Mouse (Mus musculus) midbrain, embryonic 14.5 days (tissue): ENCODE results near the gene Adgre5. TPM values are rescaled to one million over a fixed set of nuclear protein-coding genes. Genes with fewer than 3 reads are reported as not detected.

Experiments
- ATAC-seq: fragments of 200-750 bp; cut with Nextera tagmentation; 2 replicates; pipeline ENCODE4 v1.8.0; 2017; ENCODE audit warnings: moderate number of reproducible peaks, moderate library complexity; ENCODE audit not compliant: low FRiP score, low TSS enrichment
- DNase-seq: peaks from one replicate; pipeline ENCODE4 v3.0.0-alpha.2; 2015
- H3K27ac ChIP-seq: fragments of 300-500 bp; sonication (generic); replicated peaks from 2 replicates; pipeline ENCODE4 v1.5.1; 2014; ENCODE audit warnings: mild to moderate bottlenecking, low read depth, low read length, moderate library complexity
- H3K27me3 ChIP-seq: fragments of 300-500 bp; sonication (generic); 2 replicates; pipeline ENCODE4 v1.6.1; 2014; ENCODE audit warnings: low read length, control low read depth, mixed read lengths; ENCODE audit not compliant: control insufficient read depth, insufficient read depth
- H3K36me3 ChIP-seq: fragments of 300-500 bp; sonication (generic); 2 replicates; pipeline ENCODE4 v1.6.1; 2014; ENCODE audit warnings: low read length, control low read depth; ENCODE audit not compliant: control insufficient read depth, insufficient read depth
- H3K4me1 ChIP-seq: fragments of 300-500 bp; sonication (generic); 2 replicates; pipeline ENCODE4 v1.6.1; 2014; ENCODE audit warnings: mild to moderate bottlenecking, antibody characterized with exemption, low read length, control low read depth; ENCODE audit not compliant: control insufficient read depth, insufficient read depth
- H3K4me2 ChIP-seq: fragments of 300-500 bp; sonication (generic); 2 replicates; pipeline ENCODE4 v1.6.1; 2014; ENCODE audit warnings: mild to moderate bottlenecking, low read length, moderate library complexity
- H3K4me3 ChIP-seq: fragments of 300-500 bp; sonication (generic); replicated peaks from 2 replicates; pipeline ENCODE4 v1.5.1; 2014; ENCODE audit warnings: low read depth, low read length
- H3K9ac ChIP-seq: fragments of 300-500 bp; sonication (generic); replicated peaks from 2 replicates; pipeline ENCODE4 v1.6.1; 2014; ENCODE audit warnings: mild to moderate bottlenecking, low read length, moderate library complexity
- H3K9me3 ChIP-seq: fragments of 300-500 bp; sonication (generic); 2 replicates; pipeline ENCODE4 v1.6.1; 2016; ENCODE audit warnings: low read length, control low read depth, mixed read lengths; ENCODE audit not compliant: control insufficient read depth
- WGBS: fragments of 180-500 bp; shearing (Covaris S2); extraction: QIAGEN DNeasy Blood & Tissue Kit; methylation state at CpG from one replicate; pipeline ENCODE4 v1.1.7; 2014; 5-methylcytosine and 5-hydroxymethylcytosine counted together
- polyA plus RNA-seq: library from polyadenylated mRNA; unstranded; fragments of >200 nt; fragmentation: Nextera tagmentation; extraction: Ambion mirVana; gene quantifications from 2 replicates; pipeline ENCODE4 v1.2.1, GENCODE M21; 2014

Gene Adgre5
- polyA plus RNA-seq, 1 experiment from 2014 or later: 12.3 TPM

GRCm38 (mm10) chr8:83736681-83737080, 4.4 kb downstream of the Adgre5 start:
- Histone ChIP-seq H3K27me3 (peaks cover 19% of the 10 kb centered on the region), H3K36me3 (no peaks in the 10 kb centered on the region), H3K4me2 (no peak overlapping the region), H3K9me3 (no peaks in the 10 kb centered on the region), H3K4me3 (no peak overlapping the region), H3K4me1 (0 out of 2 replicates have a peak, but pooled peaks cover 11% of the 10 kb centered on the region), H3K27ac (no peak overlapping the region), H3K9ac (no peak overlapping the region)
- no peak for DNase-seq
- no peak for ATAC-seq
- 96% methylated on average over 4 of the region's 4 CpGs for WGBS

GRCm38 (mm10) chr8:83732919-83733318, 8.2 kb downstream of the Adgre5 start:
- no peak overlapping the region for H3K4me3 ChIP-seq
- whole genome bisulfite sequencing: 90% methylated on average over 6 of the region's 6 CpGs
- H3K36me3 ChIP-seq: no peaks in the 10 kb centered on the region
- no peaks in the 10 kb centered on the region for H3K9me3 ChIP-seq
- no peak for ATAC-seq
- no peaks in the 10 kb centered on the region for H3K27me3 ChIP-seq
- no peak overlapping the region for H3K9ac ChIP-seq
- 0 out of 2 replicates have a peak, but pooled peaks cover 3% of the 10 kb centered on the region for H3K4me1 ChIP-seq
- no peak for DNase-seq
- no peak overlapping the region for H3K27ac ChIP-seq
- H3K4me2 ChIP-seq: no peak overlapping the region

GRCm38 (mm10) chr8:83731906-83732305, 9.2 kb downstream of the Adgre5 start:
- Histone ChIP-seq H3K36me3 (no peaks in the 10 kb centered on the region), H3K27me3 (no peaks in the 10 kb centered on the region), H3K4me1 (0 out of 2 replicates have a peak, but pooled peaks cover 3% of the 10 kb centered on the region), H3K9ac (no peak overlapping the region), H3K9me3 (no peaks in the 10 kb centered on the region), H3K27ac (no peak overlapping the region), H3K4me2 (no peak overlapping the region), H3K4me3 (no peak overlapping the region)
- DNase-seq (no peak), ATAC-seq (no peak)
- 60% methylated on average over 5 of the region's 5 CpGs for WGBS

DNA sequence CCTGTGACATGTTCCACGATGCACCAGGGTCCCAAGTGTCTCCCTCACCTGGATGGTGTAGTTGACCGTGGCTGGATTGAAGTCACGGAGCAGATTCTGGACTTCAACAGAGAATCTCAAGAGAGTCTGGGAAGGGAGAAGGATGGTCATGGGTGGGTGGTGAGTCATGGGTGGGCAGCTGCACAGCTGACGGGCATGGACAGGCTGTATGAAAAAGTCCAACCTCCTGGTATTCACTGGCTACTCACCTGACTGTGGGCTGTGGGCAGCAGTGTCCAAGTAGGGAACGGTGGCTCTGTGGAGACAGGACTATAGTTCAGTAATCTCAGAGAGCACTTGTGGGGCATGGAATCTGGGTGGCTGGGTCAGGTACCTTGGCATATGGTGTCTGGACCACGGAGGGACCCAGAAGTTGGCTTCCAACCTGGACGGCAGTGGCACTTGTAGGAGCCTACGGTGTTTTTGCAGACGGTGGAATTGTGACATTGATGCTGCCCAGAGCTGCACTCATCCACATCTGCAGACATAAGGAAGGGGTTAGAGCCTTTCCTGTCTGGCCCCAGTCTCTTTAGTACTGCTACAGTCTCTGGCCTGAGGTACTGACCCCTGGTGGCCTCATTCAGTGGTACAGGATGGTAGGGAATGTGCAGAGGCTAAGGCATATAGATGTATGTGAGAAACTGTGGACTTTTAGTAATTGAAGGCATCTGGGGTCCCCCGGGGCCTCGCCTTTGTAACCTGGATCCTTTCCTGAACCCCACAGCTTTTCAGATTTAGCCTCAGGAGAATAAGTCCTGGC, 11.9 kb downstream of the Adgre5 start:
- Histone ChIP-seq H3K9ac (no peak overlapping the region), H3K4me3 (no peak overlapping the region), H3K36me3 (peaks cover 18% of the 10 kb centered on the region), H3K4me1 (0 out of 2 replicates have a peak, but pooled peaks cover 3% of the 10 kb centered on the region), H3K9me3 (no peaks in the 10 kb centered on the region), H3K27ac (no peak overlapping the region), H3K4me2 (no peak overlapping the region), H3K27me3 (no peaks in the 10 kb centered on the region)
- ATAC-seq (no peak), DNase-seq (no peak)
- 86% methylated on average over 11 of the region's 11 CpGs for WGBS

DNA sequence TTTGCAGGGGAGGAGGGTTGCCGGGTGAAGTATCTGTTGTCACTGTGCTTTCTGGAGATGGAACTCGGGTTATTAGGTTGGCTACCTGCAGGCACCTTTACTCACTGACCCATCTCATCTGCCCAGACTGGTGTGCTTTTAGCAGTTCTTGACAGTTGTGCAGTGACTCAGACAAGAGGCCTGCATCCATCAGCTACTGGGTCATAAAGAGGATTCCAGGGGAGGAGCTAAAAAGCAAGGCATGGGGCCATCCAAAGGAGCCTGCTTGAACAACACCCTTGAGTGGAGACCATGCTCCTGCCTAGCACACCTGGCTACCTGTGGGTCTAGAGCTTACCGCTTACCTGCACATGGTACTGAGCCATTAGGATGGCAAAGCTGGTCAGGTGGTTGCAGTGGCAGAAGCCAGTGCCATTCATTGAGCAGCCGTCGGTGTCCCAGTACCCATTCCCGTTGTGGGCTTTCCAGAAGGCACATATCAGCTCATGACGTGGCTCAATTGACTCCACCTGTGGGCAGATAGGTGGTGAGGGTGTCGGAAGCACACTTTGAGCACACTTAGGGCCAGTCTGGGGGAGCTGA, 15.5 kb downstream of the Adgre5 start:
- ATAC-seq (no peak), DNase-seq (no peak)
- no peak overlapping the region for H3K4me3 ChIP-seq
- no peaks in the 10 kb centered on the region for H3K9me3 ChIP-seq
- no peaks in the 10 kb centered on the region for H3K4me1 ChIP-seq
- no peaks in the 10 kb centered on the region for H3K27me3 ChIP-seq
- 94% methylated on average over 8 of the region's 8 CpGs for WGBS
- H3K4me2 ChIP-seq: no peak overlapping the region
- H3K27ac ChIP-seq: no peak overlapping the region
- H3K36me3 ChIP-seq: peaks cover 54% of the 10 kb centered on the region
- no peak overlapping the region for H3K9ac ChIP-seq

DNA sequence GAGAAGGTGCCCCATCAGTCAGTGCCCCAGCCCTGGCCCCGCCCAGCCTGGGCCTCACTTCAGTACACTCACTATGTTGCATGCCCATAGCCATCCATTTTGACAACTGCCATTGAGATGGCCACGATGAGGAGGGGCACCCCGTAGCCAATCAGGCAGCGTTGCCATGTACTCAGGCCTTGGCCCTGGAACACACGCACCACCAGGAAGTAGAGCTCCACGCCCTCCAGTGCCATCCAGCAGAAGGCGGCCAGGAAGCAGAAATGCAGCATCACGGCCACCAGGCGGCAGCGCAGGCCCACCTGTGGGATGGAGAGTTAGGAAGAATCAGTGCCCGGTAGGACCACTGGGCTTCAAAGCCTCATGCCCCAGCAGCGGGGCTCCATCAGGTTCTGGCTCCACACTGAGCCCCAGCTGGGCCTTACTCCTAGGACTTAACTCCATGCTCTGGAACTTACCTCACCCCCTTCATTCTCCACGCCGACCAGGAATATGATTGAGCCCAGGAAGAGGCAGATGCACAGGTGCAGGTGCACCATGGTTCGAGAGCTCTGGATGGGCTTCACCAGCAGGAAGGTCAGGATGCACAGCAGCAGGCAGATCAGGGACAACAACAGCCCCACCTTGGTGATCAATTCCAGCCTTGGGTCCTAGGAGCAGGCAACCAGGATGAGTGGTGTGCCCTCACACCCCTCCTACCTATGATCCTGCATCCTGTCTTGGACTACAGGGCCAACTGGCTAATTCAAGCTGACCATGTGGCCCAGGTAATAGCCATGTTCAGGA, 16.2 kb downstream of the Adgre5 start:
- ATAC-seq (peak; percentile 48), DNase-seq (peak; percentile 81)
- Histone ChIP-seq H3K4me2 (no peak overlapping the region), H3K4me3 (no peak overlapping the region), H3K4me1 (no peaks in the 10 kb centered on the region), H3K36me3 (peaks cover 62% of the 10 kb centered on the region), H3K27me3 (no peaks in the 10 kb centered on the region), H3K27ac (no peak overlapping the region), H3K9me3 (no peaks in the 10 kb centered on the region), H3K9ac (no peak overlapping the region)
- WGBS: 47% methylated on average over 15 of the region's 15 CpGs

GRCm38 (mm10) chr8:83723447-83724083, 17.6 kb downstream of the Adgre5 start:
- Histone ChIP-seq H3K9ac (no peak overlapping the region), H3K4me3 (no peak overlapping the region), H3K4me1 (no peaks in the 10 kb centered on the region), H3K36me3 (peaks cover 62% of the 10 kb centered on the region), H3K27ac (no peak overlapping the region), H3K27me3 (no peaks in the 10 kb centered on the region), H3K9me3 (no peaks in the 10 kb centered on the region), H3K4me2 (no peak overlapping the region)
- ATAC-seq: no peak
- 88% methylated on average over 11 of the region's 11 CpGs for WGBS
- no peak for DNase-seq

GRCm38 (mm10) chr8:83722631-83723030, 18.5 kb downstream of the Adgre5 start:
- Histone ChIP-seq H3K36me3 (peaks cover 62% of the 10 kb centered on the region), H3K4me1 (no peaks in the 10 kb centered on the region), H3K4me3 (no peak overlapping the region), H3K4me2 (no peak overlapping the region), H3K27ac (no peak overlapping the region), H3K27me3 (no peaks in the 10 kb centered on the region), H3K9me3 (no peaks in the 10 kb centered on the region), H3K9ac (no peak overlapping the region)
- ATAC-seq (no peak), DNase-seq (no peak)
- WGBS: 90% methylated on average over 12 of the region's 12 CpGs
